Mouse (Mus musculus) retina, postnatal 7 days (tissue): ENCODE measurements at regions not wholly inside any gene's neighbourhood (a gene's known extent, or its start where the extent isn't known, plus 50 kb on each side); places are given as distances from the start of the nearest gene placed in this dataset.

Experiments
- DNase-seq: peaks from one replicate; pipeline ENCODE4 v3.0.0-alpha.2; 2012; ENCODE audit warnings: low read depth, low spot score

DNA sequence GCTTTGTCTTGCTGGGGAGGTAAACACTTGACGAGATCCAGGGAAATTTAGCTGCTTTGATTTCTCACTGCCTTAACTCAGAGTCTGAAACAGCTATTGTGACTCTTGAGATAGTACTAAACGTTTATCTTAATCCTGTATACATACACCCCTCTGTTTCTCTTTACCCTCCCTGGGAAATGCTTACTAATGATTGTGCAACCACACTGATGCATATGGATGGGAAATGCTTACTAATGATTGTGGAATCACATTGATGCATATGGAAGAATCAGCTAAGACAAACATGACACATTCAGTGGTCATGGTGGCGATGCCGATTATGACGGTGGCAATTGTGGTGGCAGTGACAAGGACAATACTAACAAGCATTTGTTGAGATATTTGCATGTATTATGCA is 58.9 kb upstream of the Sesn3 start:
- no peak for DNase-seq

DNA sequence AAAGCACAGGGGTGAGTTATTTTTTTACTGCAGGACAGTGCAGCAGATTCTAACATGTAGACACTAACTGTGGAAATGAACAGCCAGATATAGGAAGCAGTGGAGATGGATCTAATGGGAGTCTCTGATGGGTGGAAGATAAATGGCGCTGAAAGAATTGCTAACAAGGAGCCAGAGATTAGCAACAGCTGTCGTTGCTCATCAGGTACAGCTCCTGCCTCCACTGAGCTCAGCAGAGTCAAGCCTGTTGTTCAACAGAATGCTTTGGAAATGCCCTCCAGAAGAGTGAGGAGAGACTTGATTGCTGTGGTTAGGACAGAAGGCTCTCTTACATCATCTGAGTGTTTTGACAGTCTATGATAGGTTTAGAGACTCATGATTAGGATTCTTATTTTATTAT is 51.9 kb upstream of the Sesn3 start:
- DNase-seq, result no peak
